Mouse (Mus musculus): ENCODE measurements around the gene Loxl1. TPM values are rescaled to one million over a fixed set of nuclear protein-coding genes. Genes with fewer than 3 reads are reported as not detected.

Gene Loxl1
- polyA plus RNA-seq (2014; fragmentation: Nextera tagmentation; extraction: Ambion mirVana), result 46.8 and 53.6 TPM in 2 replicates

GRCm38 (mm10) chr9:58312944-58313359, at the start of gene Loxl1:
TSS of gene Loxl1 (minus strand) at chr9:58313186.
- WGBS, result 1% methylated on average over 21 of the region's 21 CpGs

GRCm38 (mm10) chr9:58361956-58362355, 49.0 kb upstream of the Loxl1 start:
- 74% methylated on average over 7 of the region's 7 CpGs for WGBS
- Histone ChIP-seq H3K4me1 (ENCODE audit: control insufficient read depth in 2 of 2, insufficient read depth in 2 of 2, low read length in 2 of 2) (no peaks in the 10 kb centered on the region), H3K9me3 (ENCODE audit: control insufficient read depth, low read length) (no peaks in the 10 kb centered on the region), H3K9ac (ENCODE audit: low read length) (no peak overlapping the region), H3K27ac (replicated peaks in 1 of 2; ENCODE audit: control insufficient read depth in 1 of 2, insufficient read depth in 1 of 2, low read depth in 2 of 2, low read length in 2 of 2) (no peak overlapping the region), H3K4me3 (ENCODE audit: control insufficient read depth in 1 of 2, insufficient read depth in 1 of 2, low read depth in 1 of 2, low read length in 2 of 2) (no peak overlapping the region), H3K36me3 (ENCODE audit: control insufficient read depth, insufficient read depth, low read length) (no peaks in the 10 kb centered on the region), H3K4me2 (ENCODE audit: low read length) (no peak overlapping the region), H3K27me3 (ENCODE audit: control insufficient read depth, insufficient read depth, low read length) (no peaks in the 10 kb centered on the region)
- no peak for ATAC-seq (ENCODE audit: insufficient number of reproducible peaks, insufficient read depth, low FRiP score, low read depth)

More at GRCm38 (mm10) chr9:58312944-58313359, at the start of gene Loxl1:
- Histone ChIP-seq H3K9ac (ENCODE audit: low read length) (peak within 1 kb of the TSS; percentile 83), H3K36me3 (ENCODE audit: control insufficient read depth, insufficient read depth, low read length) (no peaks in the 10 kb centered on the region), H3K4me3 (ENCODE audit: control insufficient read depth in 1 of 2, insufficient read depth in 1 of 2, low read depth in 1 of 2, low read length in 2 of 2) (peak within 1 kb of the TSS; percentile 56), H3K27ac (replicated peaks in 1 of 2; ENCODE audit: control insufficient read depth in 1 of 2, insufficient read depth in 1 of 2, low read depth in 2 of 2, low read length in 2 of 2) (peak within 1 kb of the TSS; percentile 76 to 88), H3K27me3 (ENCODE audit: control insufficient read depth, insufficient read depth, low read length) (0 out of 2 replicates have a peak, but pooled peaks cover 4% of the 10 kb centered on the region), H3K4me1 (ENCODE audit: control insufficient read depth in 2 of 2, insufficient read depth in 2 of 2, low read length in 2 of 2) (peaks cover 46 to 71% of the 10 kb centered on the region in 2 experiments), H3K9me3 (ENCODE audit: control insufficient read depth, low read length) (no peaks in the 10 kb centered on the region), H3K4me2 (ENCODE audit: low read length) (peak within 1 kb of the TSS; percentile 91)
- peak; percentile 21; the same call in 1 of the 2 replicates for ATAC-seq (ENCODE audit: insufficient number of reproducible peaks, insufficient read depth, low FRiP score, low read depth)

- no peak overlapping the region for H3K4me2 ChIP-seq (ENCODE audit: low read length)
- no peaks in the 10 kb centered on the region for H3K36me3 ChIP-seq (ENCODE audit: control insufficient read depth, insufficient read depth, low read length)
- no peaks in the 10 kb centered on the region for H3K4me1 ChIP-seq (ENCODE audit: control insufficient read depth in 2 of 2, insufficient read depth in 2 of 2, low read length in 2 of 2)
- no peak overlapping the region for H3K9ac ChIP-seq (ENCODE audit: low read length)
- WGBS, result 62% methylated on average over 1 of the region's 1 CpGs
- H3K27ac ChIP-seq (replicated peaks in 1 of 2; ENCODE audit: control insufficient read depth in 1 of 2, insufficient read depth in 1 of 2, low read depth in 2 of 2, low read length in 2 of 2), result no peak overlapping the region
- no peaks in the 10 kb centered on the region for H3K27me3 ChIP-seq (ENCODE audit: control insufficient read depth, insufficient read depth, low read length)
- ATAC-seq (ENCODE audit: insufficient number of reproducible peaks, insufficient read depth, low FRiP score, low read depth), result no peak
- no peaks in the 10 kb centered on the region for H3K9me3 ChIP-seq (ENCODE audit: control insufficient read depth, low read length)
- H3K4me3 ChIP-seq (ENCODE audit: control insufficient read depth in 1 of 2, insufficient read depth in 1 of 2, low read depth in 1 of 2, low read length in 2 of 2), result no peak overlapping the region
These were observed 48.4 kb upstream of the Loxl1 start for GRCm38 (mm10) chr9:58361373-58361772.

GRCm38 (mm10) chr9:58355262-58356050, 42.5 kb upstream of the Loxl1 start:
- H3K9me3 ChIP-seq (ENCODE audit: control insufficient read depth, low read length), result no peaks in the 10 kb centered on the region
- H3K27ac ChIP-seq (replicated peaks in 1 of 2; ENCODE audit: control insufficient read depth in 1 of 2, insufficient read depth in 1 of 2, low read depth in 2 of 2, low read length in 2 of 2), result no peak overlapping the region
- no peak overlapping the region for H3K4me2 ChIP-seq (ENCODE audit: low read length)
- no peak for ATAC-seq (ENCODE audit: insufficient number of reproducible peaks, insufficient read depth, low FRiP score, low read depth)
- no peaks in the 10 kb centered on the region for H3K36me3 ChIP-seq (ENCODE audit: control insufficient read depth, insufficient read depth, low read length)
- no peak overlapping the region for H3K9ac ChIP-seq (ENCODE audit: low read length)
- no peak overlapping the region for H3K4me3 ChIP-seq (ENCODE audit: control insufficient read depth in 1 of 2, insufficient read depth in 1 of 2, low read depth in 1 of 2, low read length in 2 of 2)
- no peaks in the 10 kb centered on the region for H3K27me3 ChIP-seq (ENCODE audit: control insufficient read depth, insufficient read depth, low read length)
- H3K4me1 ChIP-seq (ENCODE audit: control insufficient read depth in 2 of 2, insufficient read depth in 2 of 2, low read length in 2 of 2), result no peaks in the 10 kb centered on the region
- WGBS, result 35% methylated on average over 6 of the region's 6 CpGs

GRCm38 (mm10) chr9:58354701-58355100, 41.7 kb upstream of the Loxl1 start:
- no peaks in the 10 kb centered on the region for H3K9me3 ChIP-seq (ENCODE audit: control insufficient read depth, low read length)
- H3K27me3 ChIP-seq (ENCODE audit: control insufficient read depth, insufficient read depth, low read length), result no peaks in the 10 kb centered on the region
- WGBS, result 73% methylated on average over 6 of the region's 6 CpGs

GRCm38 (mm10) chr9:58353224-58353623, 40.2 kb upstream of the Loxl1 start:
- ATAC-seq (ENCODE audit: insufficient number of reproducible peaks, insufficient read depth, low FRiP score, low read depth), result no peak
- Histone ChIP-seq H3K9ac (ENCODE audit: low read length) (no peak overlapping the region), H3K4me1 (ENCODE audit: control insufficient read depth in 2 of 2, insufficient read depth in 2 of 2, low read length in 2 of 2) (no peaks in the 10 kb centered on the region), H3K27ac (replicated peaks in 1 of 2; ENCODE audit: control insufficient read depth in 1 of 2, insufficient read depth in 1 of 2, low read depth in 2 of 2, low read length in 2 of 2) (no peak overlapping the region), H3K36me3 (ENCODE audit: control insufficient read depth, insufficient read depth, low read length) (no peaks in the 10 kb centered on the region), H3K27me3 (ENCODE audit: control insufficient read depth, insufficient read depth, low read length) (no peaks in the 10 kb centered on the region), H3K9me3 (ENCODE audit: control insufficient read depth, low read length) (no peaks in the 10 kb centered on the region), H3K4me2 (ENCODE audit: low read length) (no peak overlapping the region), H3K4me3 (ENCODE audit: control insufficient read depth in 1 of 2, insufficient read depth in 1 of 2, low read depth in 1 of 2, low read length in 2 of 2) (no peak overlapping the region)
- 89% methylated on average over 6 of the region's 6 CpGs for WGBS

More at GRCm38 (mm10) chr9:58354701-58355100, 41.7 kb upstream of the Loxl1 start:
- no peak overlapping the region for H3K4me2 ChIP-seq (ENCODE audit: low read length)
- no peaks in the 10 kb centered on the region for H3K36me3 ChIP-seq (ENCODE audit: control insufficient read depth, insufficient read depth, low read length)
- no peak overlapping the region for H3K9ac ChIP-seq (ENCODE audit: low read length)
- no peak for ATAC-seq (ENCODE audit: insufficient number of reproducible peaks, insufficient read depth, low FRiP score, low read depth)
- H3K4me1 ChIP-seq (ENCODE audit: control insufficient read depth in 2 of 2, insufficient read depth in 2 of 2, low read length in 2 of 2), result no peaks in the 10 kb centered on the region
- no peak overlapping the region for H3K4me3 ChIP-seq (ENCODE audit: control insufficient read depth in 1 of 2, insufficient read depth in 1 of 2, low read depth in 1 of 2, low read length in 2 of 2)
- no peak overlapping the region for H3K27ac ChIP-seq (replicated peaks in 1 of 2; ENCODE audit: control insufficient read depth in 1 of 2, insufficient read depth in 1 of 2, low read depth in 2 of 2, low read length in 2 of 2)

- Histone ChIP-seq H3K4me1 (ENCODE audit: control insufficient read depth in 2 of 2, insufficient read depth in 2 of 2, low read length in 2 of 2) (peaks cover 0 to 4% of the 10 kb centered on the region in 2 experiments; a peak in 2 of 4 replicates), H3K36me3 (ENCODE audit: control insufficient read depth, insufficient read depth, low read length) (no peaks in the 10 kb centered on the region), H3K9me3 (ENCODE audit: control insufficient read depth, low read length) (no peaks in the 10 kb centered on the region), H3K27ac (replicated peaks in 1 of 2; ENCODE audit: control insufficient read depth in 1 of 2, insufficient read depth in 1 of 2, low read depth in 2 of 2, low read length in 2 of 2) (no peak overlapping the region), H3K27me3 (ENCODE audit: control insufficient read depth, insufficient read depth, low read length) (no peaks in the 10 kb centered on the region), H3K4me3 (ENCODE audit: control insufficient read depth in 1 of 2, insufficient read depth in 1 of 2, low read depth in 1 of 2, low read length in 2 of 2) (no peak overlapping the region), H3K9ac (ENCODE audit: low read length) (no peak overlapping the region), H3K4me2 (ENCODE audit: low read length) (no peak overlapping the region)
- ATAC-seq (ENCODE audit: insufficient number of reproducible peaks, insufficient read depth, low FRiP score, low read depth), result no peak
- 81% methylated on average over 6 of the region's 6 CpGs for WGBS
These were observed 34.8 kb upstream of the Loxl1 start for GRCm38 (mm10) chr9:58347795-58348194.

Measured in heart, embryonic 14.5 days (tissue).